Mouse (Mus musculus): ENCODE results near the gene Ropn1.
"Not testable (repeated sequence)": the region's sequence is repeated elsewhere in the genome, so short reads cannot be mapped to it uniquely, and the experiment has no call there.

The Ropn1 gene

GRCm38 (mm10) chr16:34690334-34691144 is 40.8 kb downstream of the Ropn1 start, which contains the start of gene Ccdc14:
Ccdc14 (plus strand) TSS chr16:34690616.
- DNase-seq (ENCODE audit: low read depth, low spot score), result peak; percentile 66

DNA sequence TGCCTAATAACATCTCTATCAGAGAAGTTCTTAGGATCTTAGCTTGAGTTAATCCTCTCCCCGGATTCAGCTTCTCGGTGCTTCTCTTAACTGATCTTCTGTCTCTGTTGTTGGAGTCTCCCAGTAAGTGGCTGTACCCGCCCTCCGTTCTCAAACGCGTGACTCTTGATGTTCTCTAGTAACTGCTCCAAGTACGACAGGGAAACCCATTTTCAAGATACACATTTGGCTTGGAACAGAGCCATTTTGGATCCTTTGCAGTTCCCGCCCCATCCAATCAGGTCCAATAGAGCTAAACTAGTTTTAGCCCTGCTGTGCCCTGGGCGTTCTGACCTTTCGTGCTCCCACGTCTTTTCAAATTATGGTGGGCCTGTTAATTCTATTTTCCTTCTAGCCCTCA is 41.4 kb downstream of the Ropn1 start:
- DNase-seq (ENCODE audit: low read depth, low spot score), result no peak

- no peak for DNase-seq (ENCODE audit: low read depth, low spot score)
Observed at GRCm38 (mm10) chr16:34694477-34694876, 44.8 kb downstream of the Ropn1 start.

DNA sequence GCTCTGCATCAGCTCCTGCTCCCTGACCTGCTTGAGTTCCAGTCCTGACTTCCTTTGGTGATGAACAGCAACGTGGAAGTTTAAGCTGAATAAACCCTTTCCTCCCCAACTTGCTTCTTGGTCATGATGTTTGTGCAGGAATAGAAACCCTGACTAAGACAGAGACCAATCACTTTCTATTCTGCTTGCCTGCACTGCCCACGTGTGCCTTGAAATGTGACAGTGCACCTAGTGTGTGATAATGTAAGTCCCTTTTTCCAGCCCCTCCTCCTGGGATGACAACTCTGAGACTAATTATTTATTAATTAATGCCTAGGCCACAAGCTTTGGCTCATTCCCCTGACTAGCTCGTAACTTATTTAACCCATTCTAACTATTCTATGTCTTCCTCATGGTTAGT is 49.0 kb downstream of the Ropn1 start:
- not testable (repeated sequence) for DNase-seq (ENCODE audit: low read depth, low spot score)

GRCm38 (mm10) chr16:34700165-34700827 is 50.6 kb downstream of the Ropn1 start:
- DNase-seq (ENCODE audit: low read depth, low spot score), result peak; percentile 51

DNA sequence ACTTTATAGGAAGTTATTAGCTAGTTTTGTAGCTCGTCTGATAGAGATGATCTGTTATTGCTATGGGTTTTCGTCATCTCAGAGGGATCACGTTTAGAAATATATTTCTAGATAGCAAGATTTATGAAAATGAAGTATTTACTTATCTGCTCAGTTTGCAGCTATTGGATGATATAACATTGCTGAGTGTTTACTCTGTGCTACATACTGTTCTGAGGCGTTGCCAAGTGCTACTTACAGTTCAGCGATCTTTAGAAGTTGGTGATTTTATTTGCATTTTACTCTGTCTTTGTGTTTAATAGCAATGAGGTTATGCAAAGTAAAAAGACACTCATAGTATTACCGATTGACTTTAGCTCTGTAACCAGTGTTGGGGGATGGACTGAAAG is 51.1 kb downstream of the Ropn1 start:
- DNase-seq (ENCODE audit: low read depth, low spot score), result no peak

- no peak for DNase-seq (ENCODE audit: low read depth, low spot score)
Observed at GRCm38 (mm10) chr16:34706019-34706418, 56.3 kb downstream of the Ropn1 start.

GRCm38 (mm10) chr16:34706487-34706946 is 56.8 kb downstream of the Ropn1 start:
- DNase-seq (ENCODE audit: low read depth, low spot score), result no peak

DNA sequence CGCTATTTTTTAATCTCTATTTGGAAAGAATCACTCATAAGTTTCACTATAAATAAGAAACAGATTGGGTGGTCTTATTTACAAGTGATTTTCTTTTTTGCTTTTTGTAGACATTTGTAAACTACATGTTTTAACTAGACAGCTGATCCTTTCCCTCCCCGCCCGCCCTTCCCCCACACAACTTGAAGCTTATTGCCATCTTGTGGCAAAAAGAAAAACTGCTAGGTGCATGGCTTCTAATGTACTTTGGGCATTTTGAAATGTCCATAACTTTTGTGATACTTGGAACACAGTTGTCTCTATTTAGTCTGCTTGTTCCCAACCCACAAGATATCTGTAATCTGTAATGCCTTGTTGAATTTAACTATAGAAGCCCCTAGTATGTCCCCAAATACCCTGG is 61.8 kb downstream of the Ropn1 start:
- DNase-seq (ENCODE audit: low read depth, low spot score), result no peak

GRCm38 (mm10) chr16:34725156-34725555 is 75.4 kb downstream of the Ropn1 start:
- DNase-seq (ENCODE audit: low read depth, low spot score), result no peak
